Mouse (Mus musculus): ENCODE data around the gene Fitm1.
A peak's percentile ranks its signal among the peaks of the same experiment; 100 is the strongest.

The Fitm1 gene

GRCm38 (mm10) chr14:55598521-55599390 is 23.3 kb downstream of the Fitm1 start:
- no peak for DNase-seq

- no peak for DNase-seq
Measured at GRCm38 (mm10) chr14:55603271-55603632, 27.8 kb downstream of the Fitm1 start, which contains the start of gene Irf9. Irf9 (plus strand) TSS chr14:55603571.

GRCm38 (mm10) chr14:55603633-55604576 is 28.5 kb downstream of the Fitm1 start:
- peak; percentile 77 for DNase-seq

GRCm38 (mm10) chr14:55604823-55605222 is 29.4 kb downstream of the Fitm1 start:
- DNase-seq, result no peak

- no peak for DNase-seq
Measured at GRCm38 (mm10) chr14:55605743-55606459, 30.5 kb downstream of the Fitm1 start.

GRCm38 (mm10) chr14:55608339-55608738 is 32.9 kb downstream of the Fitm1 start:
- no peak for DNase-seq

- no peak for DNase-seq
Measured at GRCm38 (mm10) chr14:55613346-55613745, 37.9 kb downstream of the Fitm1 start.

GRCm38 (mm10) chr14:55614565-55615178 is 39.3 kb downstream of the Fitm1 start:
- DNase-seq, result no peak

GRCm38 (mm10) chr14:55615876-55616275 is 40.5 kb downstream of the Fitm1 start:
- DNase-seq, result no peak

GRCm38 (mm10) chr14:55616844-55617243 is 41.4 kb downstream of the Fitm1 start:
- DNase-seq, result no peak

- peak; percentile 57 for DNase-seq
Measured at GRCm38 (mm10) chr14:55617822-55618221, 42.4 kb downstream of the Fitm1 start, which contains the start of gene Rec8. Rec8 (plus strand) TSS chr14:55618037.

- DNase-seq, result no peak
Measured at GRCm38 (mm10) chr14:55618486-55619195, 43.2 kb downstream of the Fitm1 start.
